Mouse (Mus musculus) stomach, postnatal 0 days (tissue): Measurements from ENCODE around the gene Zc3hav1l.

Source experiments
- CTCF ChIP-seq: IDR thresholded peaks from 2 replicates; pipeline ENCODE4 v1.5.1; 2016; ENCODE audit warnings: antibody characterized with exemption, low read depth, mild to moderate bottlenecking, moderate library complexity
- EP300 ChIP-seq: optimal IDR thresholded peaks from 2 replicates; pipeline ENCODE3; 2016; ENCODE audit warnings: antibody characterized with exemption

DNA sequence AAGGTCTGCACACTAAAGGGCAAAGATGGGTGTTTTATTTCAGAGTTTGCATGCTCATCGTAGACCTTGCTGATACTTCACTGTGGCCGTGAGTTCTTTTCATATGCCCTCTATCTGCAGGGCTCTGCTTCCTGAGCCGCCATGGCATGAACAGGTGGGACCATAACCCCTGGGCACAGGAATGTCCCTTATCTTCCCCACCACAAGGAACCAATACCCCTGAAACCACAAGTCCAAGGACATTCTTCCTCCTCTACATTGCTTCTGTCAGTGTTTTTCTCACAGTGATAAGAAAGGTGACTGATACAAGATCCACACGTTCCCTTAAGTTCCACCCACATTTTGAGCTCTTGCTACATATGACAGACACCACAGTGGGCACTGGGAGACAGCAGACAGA lies 42.3 kb downstream of the Zc3hav1l start:
- no peak for TF ChIP-seq CTCF
- TF ChIP-seq EP300: no peak
